Mouse (Mus musculus) MN1 (cell line): ENCODE results near the gene Ano8.
"Not testable (repeated sequence)": the region's sequence is repeated elsewhere in the genome, so short reads cannot be mapped to it uniquely, and the experiment has no call there.

ENCODE experiments used
- DNase-seq: peaks from one replicate; pipeline ENCODE4 v3.0.0-alpha.2; 2016; ENCODE audit warnings: low spot score

Ano8 gene

DNA sequence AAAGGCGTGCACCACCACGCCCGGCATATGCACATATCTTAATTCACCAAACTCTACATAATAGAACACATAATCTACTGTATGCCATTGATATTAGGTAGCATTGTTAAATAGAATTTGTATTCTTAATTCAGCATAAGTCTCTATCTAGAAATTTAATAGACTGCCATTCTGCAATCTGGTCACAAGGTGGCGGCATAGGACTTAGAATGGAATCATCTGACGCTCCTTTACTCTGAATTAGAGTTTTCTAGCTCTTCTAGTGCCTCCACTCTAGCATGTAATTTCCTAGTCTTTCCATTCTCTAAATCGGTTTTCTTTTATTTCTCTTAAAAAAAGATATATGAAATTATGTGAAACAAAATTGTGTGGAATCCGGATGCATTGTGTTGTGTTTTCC, 44.4 kb downstream of the Ano8 start:
- peak; percentile 85 for DNase-seq

DNA sequence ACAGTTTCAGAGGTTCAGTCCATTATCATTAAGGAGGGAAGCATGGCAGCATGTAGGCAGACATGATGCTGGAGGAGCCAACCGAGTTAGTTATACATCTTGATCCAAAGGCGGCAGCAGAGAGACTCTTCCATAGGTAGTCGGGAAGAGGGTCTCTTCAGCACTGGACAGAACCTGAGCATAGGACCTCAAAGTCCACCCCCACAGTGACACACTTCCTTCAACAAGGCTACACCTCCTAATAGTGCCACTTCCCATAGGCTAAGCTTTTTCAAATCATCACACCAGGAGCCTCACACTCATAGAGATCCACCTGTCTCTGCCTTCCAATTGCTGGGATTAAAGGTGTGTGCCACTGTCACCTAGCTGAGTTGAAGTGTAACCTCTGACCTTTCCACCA, 48.7 kb downstream of the Ano8 start:
- DNase-seq = no peak

DNA sequence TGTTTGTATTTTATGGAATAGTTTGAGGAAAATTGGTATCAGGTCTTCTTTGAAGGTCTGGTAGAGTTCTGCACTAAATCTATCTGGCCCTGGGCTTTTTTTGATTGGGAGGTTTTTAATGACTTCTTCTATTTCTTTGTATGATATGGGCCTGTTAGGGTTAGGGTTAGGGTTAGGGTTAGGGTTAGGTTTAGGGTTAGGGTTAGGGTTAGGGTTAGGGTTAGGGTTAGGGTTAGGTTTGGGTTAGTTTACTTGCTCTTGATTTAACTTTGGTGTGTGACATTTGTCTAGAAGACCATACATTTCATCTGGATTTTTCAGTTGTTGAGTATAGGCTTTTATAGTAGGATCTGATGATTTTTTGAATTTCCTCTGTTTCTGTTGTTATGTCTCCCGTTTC, 52.8 kb downstream of the Ano8 start:
- not testable (repeated sequence) for DNase-seq
